Mouse (Mus musculus): ENCODE results near the gene Vcam1. TPM values are rescaled to one million over a fixed set of nuclear protein-coding genes. Genes with fewer than 3 reads are reported as not detected.
A peak's percentile ranks its signal among the peaks of the same experiment; 100 is the strongest.

Vcam1 gene
- 17.9 and 20.7 TPM in 2 replicates for polyA plus RNA-seq (2014; fragmentation: Nextera tagmentation; extraction: Ambion mirVana)

DNA sequence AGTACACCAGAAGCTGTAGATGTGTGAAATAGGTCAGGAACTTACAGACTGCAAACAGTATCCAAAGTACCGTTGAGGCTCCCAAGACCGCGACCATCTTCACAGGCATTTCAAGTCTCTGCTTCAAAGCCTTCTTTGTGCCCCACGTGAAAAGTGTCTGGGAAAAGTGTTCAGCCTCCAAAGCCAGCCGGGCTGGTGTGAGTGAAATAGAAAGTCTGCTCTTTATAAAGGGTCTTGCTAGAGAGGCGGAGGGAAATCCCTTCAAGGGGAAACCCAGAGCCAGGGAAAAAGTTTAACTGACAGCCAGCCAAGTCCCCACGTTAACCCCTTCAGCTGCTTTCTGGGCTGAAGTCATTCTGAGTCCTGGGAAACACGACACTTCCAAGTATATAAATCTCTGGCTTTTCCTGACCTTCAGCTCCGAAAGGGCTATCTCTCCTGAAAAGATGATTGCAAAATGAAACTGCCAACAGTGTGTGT lies at the start of gene Vcam1:
Gene Vcam1 (minus strand): TSS at position 430 of the 480 bp plus-strand sequence.
- 3% methylated on average over 9 of the region's 9 CpGs for WGBS
- Histone ChIP-seq H3K36me3 (ENCODE audit: control insufficient read depth, insufficient read depth, low read length) (no peaks in the 10 kb centered on the region), H3K9ac (ENCODE audit: low read length) (0 out of 2 replicates have a peak within 1 kb of the TSS, but pooled peaks have one; percentile 22), H3K27me3 (replicated peaks; ENCODE audit: control insufficient read depth, insufficient read depth, low read length) (no peaks in the 10 kb centered on the region), H3K27ac (ENCODE audit: low read depth) (no peak within 1 kb of the TSS), H3K4me2 (ENCODE audit: low read length) (peak within 1 kb of the TSS; percentile 38), H3K4me1 (replicated peaks; ENCODE audit: control insufficient read depth, insufficient read depth, low read length) (peaks cover 15% of the 10 kb centered on the region), H3K4me3 (ENCODE audit: low read depth, low read length) (peak within 1 kb of the TSS; percentile 25), H3K9me3 (ENCODE audit: control insufficient read depth, low read length) (no peaks in the 10 kb centered on the region)
- ATAC-seq (replicated peaks; ENCODE audit: low FRiP score, low TSS enrichment, low read depth) (0 out of 2 replicates have a peak, but pooled peaks have one; percentile 19), DNase-seq (ENCODE audit: low spot score) (peak; percentile 68)

DNA sequence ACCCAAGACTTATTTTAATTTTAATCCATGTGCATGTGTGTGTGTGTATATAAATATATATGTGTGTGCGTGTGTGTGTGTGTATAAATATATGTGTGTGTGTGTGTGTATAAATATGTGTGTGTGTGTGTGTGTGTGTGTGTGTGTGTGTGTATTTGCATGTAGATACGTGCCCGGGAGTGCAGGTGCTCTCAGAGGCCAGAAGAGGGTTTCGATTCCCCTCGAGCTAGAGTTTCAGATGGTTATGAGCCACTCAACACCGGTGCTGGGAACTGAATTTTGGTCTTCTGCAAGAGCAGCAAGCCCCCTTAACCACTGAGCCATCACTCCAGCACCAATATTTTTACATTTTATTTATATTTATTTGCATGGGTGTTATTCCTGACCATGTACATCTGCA lies 45.6 kb upstream of the Vcam1 start:
- Histone ChIP-seq H3K9me3 (ENCODE audit: control insufficient read depth, low read length) (no peaks in the 10 kb centered on the region), H3K4me2 (ENCODE audit: low read length) (no peak overlapping the region), H3K4me1 (replicated peaks; ENCODE audit: control insufficient read depth, insufficient read depth, low read length) (no peaks in the 10 kb centered on the region), H3K36me3 (ENCODE audit: control insufficient read depth, insufficient read depth, low read length) (no peaks in the 10 kb centered on the region), H3K4me3 (ENCODE audit: low read depth, low read length) (no peak overlapping the region), H3K9ac (ENCODE audit: low read length) (no peak overlapping the region), H3K27ac (ENCODE audit: low read depth) (no peak overlapping the region), H3K27me3 (replicated peaks; ENCODE audit: control insufficient read depth, insufficient read depth, low read length) (no peaks in the 10 kb centered on the region)
- WGBS: 89% methylated on average over 6 of the region's 6 CpGs
- DNase-seq (ENCODE audit: low spot score) (no peak), ATAC-seq (replicated peaks; ENCODE audit: low FRiP score, low TSS enrichment, low read depth) (no peak)

DNA sequence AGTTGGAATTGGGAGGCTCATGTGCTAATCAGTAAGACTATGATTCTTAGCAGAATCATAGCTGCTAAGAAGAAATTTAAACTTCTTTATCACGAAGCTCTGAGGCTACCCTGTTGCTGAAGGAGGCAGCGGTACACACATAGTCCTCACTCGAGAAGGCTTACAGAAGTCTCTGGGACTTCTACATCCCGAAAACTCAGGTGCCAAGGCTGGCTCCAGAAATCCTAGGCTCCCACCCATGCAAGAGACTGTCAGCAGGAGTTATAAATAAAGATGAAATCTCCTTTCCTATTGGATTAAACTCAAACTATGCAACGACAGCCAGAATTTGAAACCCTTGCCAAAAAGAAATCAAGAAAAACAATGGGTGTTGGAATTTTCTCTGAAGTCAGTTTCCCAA lies 42.0 kb upstream of the Vcam1 start:
- H3K4me2 ChIP-seq (ENCODE audit: low read length): no peak overlapping the region
- H3K4me1 ChIP-seq (replicated peaks; ENCODE audit: control insufficient read depth, insufficient read depth, low read length): no peaks in the 10 kb centered on the region
- no peak overlapping the region for H3K4me3 ChIP-seq (ENCODE audit: low read depth, low read length)
- DNase-seq (ENCODE audit: low spot score) (no peak), ATAC-seq (replicated peaks; ENCODE audit: low FRiP score, low TSS enrichment, low read depth) (no peak)
- 82% methylated on average over 5 of the region's 5 CpGs for WGBS
- H3K27ac ChIP-seq (ENCODE audit: low read depth): no peak overlapping the region
- H3K9ac ChIP-seq (ENCODE audit: low read length): no peak overlapping the region
- no peaks in the 10 kb centered on the region for H3K27me3 ChIP-seq (replicated peaks; ENCODE audit: control insufficient read depth, insufficient read depth, low read length)
- H3K36me3 ChIP-seq (ENCODE audit: control insufficient read depth, insufficient read depth, low read length): no peaks in the 10 kb centered on the region
- H3K9me3 ChIP-seq (ENCODE audit: control insufficient read depth, low read length): no peaks in the 10 kb centered on the region

GRCm38 (mm10) chr3:116168056-116168455 lies 38.6 kb upstream of the Vcam1 start:
- no peak overlapping the region for H3K4me3 ChIP-seq (ENCODE audit: low read depth, low read length)
- no peak overlapping the region for H3K27ac ChIP-seq (ENCODE audit: low read depth)
- DNase-seq (ENCODE audit: low spot score) (no peak), ATAC-seq (replicated peaks; ENCODE audit: low FRiP score, low TSS enrichment, low read depth) (no peak)
- H3K9me3 ChIP-seq (ENCODE audit: control insufficient read depth, low read length): no peaks in the 10 kb centered on the region
- no peaks in the 10 kb centered on the region for H3K27me3 ChIP-seq (replicated peaks; ENCODE audit: control insufficient read depth, insufficient read depth, low read length)
- no peaks in the 10 kb centered on the region for H3K36me3 ChIP-seq (ENCODE audit: control insufficient read depth, insufficient read depth, low read length)
- no peak overlapping the region for H3K4me2 ChIP-seq (ENCODE audit: low read length)
- H3K9ac ChIP-seq (ENCODE audit: low read length): no peak overlapping the region
- WGBS: 96% methylated on average over 2 of the region's 2 CpGs
- H3K4me1 ChIP-seq (replicated peaks; ENCODE audit: control insufficient read depth, insufficient read depth, low read length): no peaks in the 10 kb centered on the region

DNA sequence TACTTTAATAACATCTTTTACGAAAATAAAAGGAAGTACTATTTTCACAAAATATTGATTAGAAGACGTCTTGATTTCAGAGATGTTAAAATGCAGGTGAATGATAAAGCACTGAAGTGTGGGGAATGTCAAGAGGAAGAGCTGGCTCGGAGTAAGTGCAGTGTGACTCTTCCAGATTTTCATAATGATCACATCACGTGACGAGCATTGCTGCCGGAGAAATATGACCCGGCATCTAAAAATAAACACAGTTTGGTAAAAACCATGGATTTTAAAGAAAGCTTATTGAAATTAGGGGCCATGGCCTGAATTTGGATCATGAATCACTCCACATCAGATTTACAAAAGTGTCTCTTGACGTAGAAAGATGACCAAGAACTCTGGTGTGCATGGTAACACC lies 36.8 kb upstream of the Vcam1 start:
- H3K27ac ChIP-seq (ENCODE audit: low read depth): no peak overlapping the region
- WGBS: 68% methylated on average over 8 of the region's 8 CpGs
- H3K4me2 ChIP-seq (ENCODE audit: low read length): no peak overlapping the region
- no peaks in the 10 kb centered on the region for H3K4me1 ChIP-seq (replicated peaks; ENCODE audit: control insufficient read depth, insufficient read depth, low read length)
- ATAC-seq (replicated peaks; ENCODE audit: low FRiP score, low TSS enrichment, low read depth) (no peak), DNase-seq (ENCODE audit: low spot score) (no peak)
- H3K27me3 ChIP-seq (replicated peaks; ENCODE audit: control insufficient read depth, insufficient read depth, low read length): no peaks in the 10 kb centered on the region
- H3K9ac ChIP-seq (ENCODE audit: low read length): no peak overlapping the region
- H3K9me3 ChIP-seq (ENCODE audit: control insufficient read depth, low read length): no peaks in the 10 kb centered on the region
- H3K36me3 ChIP-seq (ENCODE audit: control insufficient read depth, insufficient read depth, low read length): no peaks in the 10 kb centered on the region
- no peak overlapping the region for H3K4me3 ChIP-seq (ENCODE audit: low read depth, low read length)

GRCm38 (mm10) chr3:116165030-116165429 lies 35.5 kb upstream of the Vcam1 start:
- no peaks in the 10 kb centered on the region for H3K36me3 ChIP-seq (ENCODE audit: control insufficient read depth, insufficient read depth, low read length)
- no peaks in the 10 kb centered on the region for H3K27me3 ChIP-seq (replicated peaks; ENCODE audit: control insufficient read depth, insufficient read depth, low read length)
- DNase-seq (ENCODE audit: low spot score): no peak
- no peaks in the 10 kb centered on the region for H3K9me3 ChIP-seq (ENCODE audit: control insufficient read depth, low read length)
- H3K27ac ChIP-seq (ENCODE audit: low read depth): no peak overlapping the region
- 61% methylated on average over 1 of the region's 1 CpGs for WGBS
- no peak overlapping the region for H3K9ac ChIP-seq (ENCODE audit: low read length)
- no peak for ATAC-seq (replicated peaks; ENCODE audit: low FRiP score, low TSS enrichment, low read depth)
- H3K4me2 ChIP-seq (ENCODE audit: low read length): no peak overlapping the region
- no peak overlapping the region for H3K4me3 ChIP-seq (ENCODE audit: low read depth, low read length)
- no peaks in the 10 kb centered on the region for H3K4me1 ChIP-seq (replicated peaks; ENCODE audit: control insufficient read depth, insufficient read depth, low read length)

DNA sequence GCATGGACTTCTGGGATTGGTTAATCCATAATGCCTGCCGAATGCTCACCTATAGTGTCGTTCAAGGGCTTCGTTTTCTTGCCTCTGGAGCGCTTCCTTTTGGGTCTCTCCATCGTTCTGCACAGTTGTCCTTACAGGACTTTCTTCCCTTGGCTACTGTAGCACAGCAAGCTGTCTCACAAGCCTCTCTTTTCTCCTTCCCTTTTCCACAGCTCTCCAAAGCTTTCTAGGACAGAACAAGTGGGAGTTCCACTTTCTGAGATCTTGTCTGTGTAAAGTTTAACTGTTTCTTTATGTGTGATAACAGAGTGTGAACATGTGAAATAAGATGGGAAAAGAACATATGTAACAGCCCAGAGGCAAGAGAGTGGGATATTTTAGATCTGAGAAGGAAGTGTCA lies 34.0 kb upstream of the Vcam1 start:
- Histone ChIP-seq H3K27ac (ENCODE audit: low read depth) (no peak overlapping the region), H3K36me3 (ENCODE audit: control insufficient read depth, insufficient read depth, low read length) (no peaks in the 10 kb centered on the region), H3K4me3 (ENCODE audit: low read depth, low read length) (no peak overlapping the region), H3K9me3 (ENCODE audit: control insufficient read depth, low read length) (no peaks in the 10 kb centered on the region), H3K9ac (ENCODE audit: low read length) (no peak overlapping the region), H3K4me2 (ENCODE audit: low read length) (no peak overlapping the region), H3K4me1 (replicated peaks; ENCODE audit: control insufficient read depth, insufficient read depth, low read length) (no peaks in the 10 kb centered on the region), H3K27me3 (replicated peaks; ENCODE audit: control insufficient read depth, insufficient read depth, low read length) (no peaks in the 10 kb centered on the region)
- DNase-seq (ENCODE audit: low spot score) (no peak), ATAC-seq (replicated peaks; ENCODE audit: low FRiP score, low TSS enrichment, low read depth) (no peak)
- WGBS: 78% methylated on average over 5 of the region's 5 CpGs

GRCm38 (mm10) chr3:116162097-116162666 lies 32.7 kb upstream of the Vcam1 start:
- ATAC-seq (replicated peaks; ENCODE audit: low FRiP score, low TSS enrichment, low read depth) (no peak), DNase-seq (ENCODE audit: low spot score) (no peak)
- Histone ChIP-seq H3K9ac (ENCODE audit: low read length) (no peak overlapping the region), H3K4me2 (ENCODE audit: low read length) (no peak overlapping the region), H3K36me3 (ENCODE audit: control insufficient read depth, insufficient read depth, low read length) (no peaks in the 10 kb centered on the region), H3K9me3 (ENCODE audit: control insufficient read depth, low read length) (no peaks in the 10 kb centered on the region), H3K27ac (ENCODE audit: low read depth) (no peak overlapping the region), H3K4me1 (replicated peaks; ENCODE audit: control insufficient read depth, insufficient read depth, low read length) (no peaks in the 10 kb centered on the region), H3K4me3 (ENCODE audit: low read depth, low read length) (no peak overlapping the region), H3K27me3 (replicated peaks; ENCODE audit: control insufficient read depth, insufficient read depth, low read length) (no peaks in the 10 kb centered on the region)
- 78% methylated on average over 9 of the region's 9 CpGs for WGBS

GRCm38 (mm10) chr3:116159376-116159775 lies 29.9 kb upstream of the Vcam1 start:
- no peak overlapping the region for H3K4me2 ChIP-seq (ENCODE audit: low read length)
- H3K36me3 ChIP-seq (ENCODE audit: control insufficient read depth, insufficient read depth, low read length): no peaks in the 10 kb centered on the region
- no peaks in the 10 kb centered on the region for H3K9me3 ChIP-seq (ENCODE audit: control insufficient read depth, low read length)
- DNase-seq (ENCODE audit: low spot score) (no peak), ATAC-seq (replicated peaks; ENCODE audit: low FRiP score, low TSS enrichment, low read depth) (no peak)
- 93% methylated on average over 5 of the region's 5 CpGs for WGBS
- H3K27ac ChIP-seq (ENCODE audit: low read depth): no peak overlapping the region
- H3K4me3 ChIP-seq (ENCODE audit: low read depth, low read length): no peak overlapping the region
- no peaks in the 10 kb centered on the region for H3K27me3 ChIP-seq (replicated peaks; ENCODE audit: control insufficient read depth, insufficient read depth, low read length)
- H3K9ac ChIP-seq (ENCODE audit: low read length): no peak overlapping the region
- H3K4me1 ChIP-seq (replicated peaks; ENCODE audit: control insufficient read depth, insufficient read depth, low read length): no peaks in the 10 kb centered on the region

Data from intestine, embryonic 14.5 days (tissue).